Mouse (Mus musculus): ENCODE data around the gene Lrp5.

DNA sequence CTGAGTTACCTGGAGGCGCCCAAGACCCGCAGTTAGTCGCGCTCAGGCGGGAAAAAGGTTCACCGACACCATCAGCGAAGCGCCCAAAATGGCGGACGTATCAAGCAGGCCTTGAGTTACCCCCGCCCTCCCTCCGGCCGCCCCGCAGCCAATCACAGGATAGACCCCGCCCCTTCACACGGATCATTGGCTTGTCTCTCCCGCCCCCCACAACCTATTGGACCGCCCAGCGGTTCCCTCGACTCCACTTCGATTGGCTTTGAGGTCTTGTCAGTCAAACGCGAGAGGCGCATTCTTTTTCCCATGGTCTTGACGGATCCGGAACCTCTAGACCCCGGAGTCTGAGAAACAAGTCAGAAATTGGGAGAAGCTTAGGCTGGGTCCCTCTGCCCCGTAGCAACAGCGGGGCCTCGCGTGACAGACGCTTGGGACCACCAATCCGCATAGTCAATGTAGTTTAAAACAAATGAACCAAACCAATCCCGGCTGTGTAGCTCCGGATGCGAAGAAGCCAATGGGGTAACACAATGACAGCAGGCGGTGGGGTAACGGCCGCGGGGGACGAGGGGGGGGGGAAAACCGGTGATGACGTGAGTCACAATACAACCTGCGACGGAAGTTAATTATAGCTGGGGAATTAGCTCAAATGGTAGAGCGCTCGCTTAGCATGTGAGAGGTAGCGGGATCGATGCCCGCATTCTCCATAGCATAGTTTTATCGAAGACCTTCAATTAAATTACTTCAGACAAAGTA is 110.6 kb downstream of the Lrp5 start, which contains the start of gene Ppp6r3:
- TF ChIP-seq CTCF (IDR thresholded peaks at IDR 0.05; ENCODE audit: low read depth), result no peak
- TF ChIP-seq EP300 (IDR thresholded peaks at IDR 0.05; ENCODE audit: low read depth), result peak; percentile 56; the same call in 1 of the 2 replicates
